Mouse (Mus musculus): ENCODE measurements around the gene Hif3a. TPM values are rescaled to one million over a fixed set of nuclear protein-coding genes. Genes with fewer than 3 reads are reported as not detected.
"Not testable (repeated sequence)": the region's sequence is repeated elsewhere in the genome, so short reads cannot be mapped to it uniquely, and the experiment has no call there.

Gene Hif3a
- total and polyA plus RNA-seq, 3 experiments: 8.0 to 37.9 TPM; not detected in 1

GRCm38 (mm10) chr7:17073904-17074615, 11.8 kb upstream of the Hif3a start, which contains the start of gene Psg16 (continued):
- TF ChIP-seq NRF1 (IDR thresholded peaks at IDR 0.05; ENCODE audit: insufficient read depth, low read depth, low read length, poor library complexity, severe bottlenecking): peak; percentile 90
- TF ChIP-seq CHD1 (IDR thresholded peaks at IDR 0.05; ENCODE audit: low read depth, low read length): no peak
- TF ChIP-seq ETS1 (IDR thresholded peaks at IDR 0.05; ENCODE audit: low read depth, low read length): peak; percentile 89
- TF ChIP-seq MYC (IDR thresholded peaks at IDR 0.05; ENCODE audit: low read depth, low read length): peak; percentile 96

- Histone ChIP-seq H3K4me1 (ENCODE audit: control insufficient read depth in 1 of 2, insufficient read depth in 2 of 2, low read length in 2 of 2) (peaks cover 2 to 5% of the 10 kb centered on the region in 2 experiments; a peak in 2 of 4 replicates), H3K9ac (ENCODE audit: control insufficient read depth, low read depth, low read length, poor library complexity, severe bottlenecking) (0 out of 2 replicates have a peak overlapping the region, but pooled peaks have one; percentile 7), H3K9me3 (replicated peaks; ENCODE audit: insufficient read depth, low read length) (no peaks in the 10 kb centered on the region), H3K36me3 (ENCODE audit: control insufficient read depth in 1 of 2, insufficient read depth in 2 of 2, low read length in 2 of 2) (peaks cover 0 to 2% of the 10 kb centered on the region in 2 experiments; a peak in 2 of 4 replicates), H3K27ac (ENCODE audit: control insufficient read depth, low read depth, low read length) (no peak overlapping the region), H3K4me3 (ENCODE audit: control insufficient read depth in 1 of 2, insufficient read depth in 1 of 2, low read depth in 2 of 2, low read length in 2 of 2) (no peak overlapping the region), H3K79me2 (ENCODE audit: control insufficient read depth, insufficient read depth, low read length, poor library complexity) (no peaks in the 10 kb centered on the region), H3K27me3 (ENCODE audit: control insufficient read depth in 1 of 2, insufficient read depth in 2 of 2, low read length in 2 of 2) (no peaks in the 10 kb centered on the region)
- DNase-seq (ENCODE audit: low read depth, low spot score): no peak
- no peak for TF ChIP-seq E2F4 (IDR thresholded peaks at IDR 0.05; ENCODE audit: borderline replicate concordance, low read depth, low read length)
- TF ChIP-seq GABPA (IDR thresholded peaks at IDR 0.05; ENCODE audit: low read depth, low read length): no peak
- TF ChIP-seq ZC3H11A (IDR thresholded peaks at IDR 0.05; ENCODE audit: low read depth, low read length): no peak
- TF ChIP-seq MAFK (IDR thresholded peaks at IDR 0.05; ENCODE audit: borderline replicate concordance, low read depth, low read length): no peak
- TF ChIP-seq TBP (IDR thresholded peaks at IDR 0.05; ENCODE audit: low read depth, low read length): no peak
- no peak for TF ChIP-seq NELFE (IDR thresholded peaks at IDR 0.05; ENCODE audit: low read depth, low read length)
- no peak for TF ChIP-seq EP300 (IDR thresholded peaks at IDR 0.05; ENCODE audit: low read depth in 1 of 2, low read length in 2 of 2)
- no peak for TF ChIP-seq USF2 (IDR thresholded peaks at IDR 0.05; ENCODE audit: borderline replicate concordance in 1 of 2, insufficient read depth in 1 of 2, low read depth in 1 of 2, low read length in 2 of 2)
- no peak for TF ChIP-seq ETS1 (IDR thresholded peaks at IDR 0.05; ENCODE audit: low read depth, low read length)
- TF ChIP-seq TAL1 (IDR thresholded peaks at IDR 0.05; ENCODE audit: low read length): no peak
- no peak for TF ChIP-seq JUND (IDR thresholded peaks at IDR 0.05; ENCODE audit: low read depth, low read length)
- no peak for TF ChIP-seq TCF12 (IDR thresholded peaks at IDR 0.05; ENCODE audit: low read depth, low read length)
- no peak for TF ChIP-seq GATA1 (IDR thresholded peaks at IDR 0.05; ENCODE audit: low read depth, low read length)
- no peak for TF ChIP-seq UBTF (IDR thresholded peaks at IDR 0.05; ENCODE audit: borderline replicate concordance, insufficient read depth, low read depth, low read length)
- no peak for TF ChIP-seq CHD2 (IDR thresholded peaks at IDR 0.05; ENCODE audit: low read length)
These were observed 11.3 kb upstream of the Hif3a start for GRCm38 (mm10) chr7:17073513-17073903.

GRCm38 (mm10) chr7:17067651-17068050, 5.4 kb upstream of the Hif3a start:
- not testable (repeated sequence) for H3K79me2 ChIP-seq (ENCODE audit: control insufficient read depth, insufficient read depth, low read length, poor library complexity); H3K9ac ChIP-seq (ENCODE audit: control insufficient read depth, low read depth, low read length, poor library complexity, severe bottlenecking); H3K36me3 ChIP-seq (ENCODE audit: control insufficient read depth in 1 of 2, insufficient read depth in 2 of 2, low read length in 2 of 2); H3K27me3 ChIP-seq (ENCODE audit: control insufficient read depth in 1 of 2, insufficient read depth in 2 of 2, low read length in 2 of 2); H3K27ac ChIP-seq (ENCODE audit: control insufficient read depth, low read depth, low read length); H3K4me3 ChIP-seq (ENCODE audit: control insufficient read depth in 1 of 2, insufficient read depth in 1 of 2, low read depth in 2 of 2, low read length in 2 of 2); H3K9me3 ChIP-seq (replicated peaks; ENCODE audit: insufficient read depth, low read length); DNase-seq (ENCODE audit: low read depth, low spot score)
- H3K4me1 ChIP-seq (ENCODE audit: control insufficient read depth in 1 of 2, insufficient read depth in 2 of 2, low read length in 2 of 2): peaks cover 6 to 16% of the 10 kb centered on the region in 2 experiments

Measured in MEL (cell line).